Mouse (Mus musculus) right cerebral cortex, postnatal 25 days (tissue): ENCODE measurements around the gene Uba52.

Source experiments
- DNase-seq: peaks from one replicate; pipeline ENCODE4 v3.0.0; 2022

Gene Uba52

GRCm38 (mm10) chr8:70502540-70502939 lies 8.1 kb downstream of the Uba52 start:
- no peak for DNase-seq

- DNase-seq = no peak
Observed at GRCm38 (mm10) chr8:70501820-70502529, 8.6 kb downstream of the Uba52 start.

DNA sequence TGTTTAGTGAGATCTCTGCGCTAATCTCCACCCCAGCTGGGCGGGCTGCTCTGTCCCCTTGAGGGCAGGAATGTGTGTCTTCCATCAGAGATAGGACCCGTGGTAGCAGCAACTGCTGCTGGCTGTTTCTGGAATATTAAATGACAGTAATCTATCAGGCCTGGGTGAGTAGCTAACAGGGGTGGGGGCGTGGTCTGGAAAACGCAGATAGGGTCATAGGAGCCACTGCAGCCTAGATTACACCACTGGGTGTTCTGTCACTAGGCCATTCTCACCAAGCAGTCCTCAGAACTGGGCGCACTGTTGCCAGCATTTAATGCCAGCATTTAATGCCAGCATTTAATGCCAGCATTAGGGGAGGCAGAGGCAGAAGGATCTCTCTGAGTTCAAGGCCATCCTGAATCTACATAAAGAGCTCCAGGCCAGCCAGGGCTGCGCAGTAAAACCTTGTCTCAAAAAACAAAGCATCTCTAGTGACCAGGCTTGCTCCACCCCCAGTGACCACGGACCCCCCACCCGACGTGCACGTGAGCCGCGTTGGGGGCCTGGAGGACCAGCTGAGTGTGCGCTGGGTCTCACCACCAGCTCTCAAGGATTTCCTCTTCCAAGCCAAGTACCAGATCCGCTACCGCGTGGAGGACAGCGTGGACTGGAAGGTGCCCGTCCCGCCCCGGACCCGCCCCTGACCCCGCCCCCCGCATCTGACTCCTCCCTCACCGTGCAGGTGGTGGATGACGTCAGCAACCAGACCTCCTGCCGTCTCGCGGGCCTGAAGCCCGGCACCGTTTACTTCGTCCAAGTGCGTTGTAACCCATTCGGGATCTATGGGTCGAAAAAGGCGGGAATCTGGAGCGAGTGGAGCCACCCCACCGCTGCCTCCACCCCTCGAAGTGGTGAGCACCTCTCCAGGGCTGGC lies 10.0 kb downstream of the Uba52 start:
- no peak for DNase-seq

DNA sequence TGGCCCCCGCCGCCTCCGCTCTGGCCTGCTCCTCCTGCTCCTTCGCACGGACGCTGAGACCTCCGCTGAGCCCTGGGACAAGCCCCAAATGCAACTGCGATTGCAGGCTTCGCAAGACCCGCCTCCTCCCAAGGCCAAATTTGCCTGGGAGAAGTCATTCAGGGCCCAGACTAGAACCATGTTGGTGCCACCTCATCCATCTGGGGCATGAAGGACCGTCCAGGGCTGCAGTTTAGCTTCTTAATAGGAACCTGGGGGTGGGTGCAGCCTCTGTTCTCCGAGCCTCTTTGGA lies 14.9 kb downstream of the Uba52 start:
- DNase-seq = no peak

DNA sequence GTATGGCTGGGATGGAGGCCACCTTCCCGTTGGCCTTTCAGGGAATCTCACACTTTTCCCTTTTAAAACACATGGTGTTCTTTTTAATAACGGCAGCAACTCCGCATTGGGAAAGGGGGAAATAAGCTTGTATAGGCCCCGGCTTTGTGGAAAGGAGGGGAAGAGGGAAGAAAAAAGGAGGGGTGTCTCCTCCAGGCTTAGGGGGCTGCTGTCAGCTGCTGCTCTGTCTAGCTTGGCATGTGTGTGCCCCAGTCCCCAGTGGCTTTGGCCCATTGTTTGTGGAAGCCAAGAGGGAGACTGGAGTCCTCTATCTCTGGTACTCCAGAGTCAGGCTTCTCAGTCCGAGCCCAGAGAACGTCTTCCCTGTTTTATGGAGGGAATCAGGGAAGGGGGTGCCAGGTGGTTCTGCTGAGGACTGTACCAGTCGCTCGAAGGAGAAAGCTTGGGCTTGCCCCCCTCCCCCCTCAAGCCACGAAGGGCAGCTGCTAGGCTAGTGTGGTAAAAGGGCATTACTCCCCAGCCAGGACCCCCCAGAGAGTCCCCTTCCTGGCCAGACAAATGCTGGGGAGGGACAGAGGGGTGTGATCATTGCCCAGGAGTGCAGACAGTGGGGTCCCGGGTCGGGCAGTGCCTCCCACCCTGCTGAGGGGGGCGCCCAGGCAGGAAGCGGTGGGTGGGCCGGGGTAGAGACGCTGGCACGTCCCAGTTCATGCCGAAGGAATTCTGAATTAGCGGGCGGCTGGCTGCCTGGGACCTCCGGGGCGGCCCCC lies 15.4 kb downstream of the Uba52 start:
- no peak for DNase-seq

DNA sequence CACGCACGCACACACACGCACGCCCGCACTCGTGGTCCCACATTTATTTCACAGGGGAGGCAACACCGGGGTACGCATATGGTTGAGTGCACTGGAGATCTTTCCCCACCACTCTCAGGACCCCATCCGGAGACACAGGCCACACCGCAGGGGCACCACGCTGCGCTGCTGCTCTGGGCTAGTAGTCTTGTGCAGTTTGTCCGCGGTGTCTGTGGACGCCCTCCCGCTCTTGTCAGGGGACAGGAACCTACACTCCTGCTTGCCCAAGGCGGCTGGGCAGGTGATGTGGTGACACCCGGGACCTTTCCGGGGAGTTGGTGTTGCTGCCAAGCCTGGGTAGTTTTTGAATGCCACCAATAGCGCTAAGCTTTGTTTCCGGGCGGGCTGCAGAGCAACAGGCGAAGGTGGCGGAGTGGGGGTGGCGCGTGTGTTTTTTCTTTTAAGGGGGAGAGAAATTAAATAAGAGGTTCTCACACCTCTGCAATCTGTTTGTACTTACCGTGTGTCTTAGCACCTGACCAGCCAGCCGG lies 16.1 kb downstream of the Uba52 start:
- no peak for DNase-seq

DNA sequence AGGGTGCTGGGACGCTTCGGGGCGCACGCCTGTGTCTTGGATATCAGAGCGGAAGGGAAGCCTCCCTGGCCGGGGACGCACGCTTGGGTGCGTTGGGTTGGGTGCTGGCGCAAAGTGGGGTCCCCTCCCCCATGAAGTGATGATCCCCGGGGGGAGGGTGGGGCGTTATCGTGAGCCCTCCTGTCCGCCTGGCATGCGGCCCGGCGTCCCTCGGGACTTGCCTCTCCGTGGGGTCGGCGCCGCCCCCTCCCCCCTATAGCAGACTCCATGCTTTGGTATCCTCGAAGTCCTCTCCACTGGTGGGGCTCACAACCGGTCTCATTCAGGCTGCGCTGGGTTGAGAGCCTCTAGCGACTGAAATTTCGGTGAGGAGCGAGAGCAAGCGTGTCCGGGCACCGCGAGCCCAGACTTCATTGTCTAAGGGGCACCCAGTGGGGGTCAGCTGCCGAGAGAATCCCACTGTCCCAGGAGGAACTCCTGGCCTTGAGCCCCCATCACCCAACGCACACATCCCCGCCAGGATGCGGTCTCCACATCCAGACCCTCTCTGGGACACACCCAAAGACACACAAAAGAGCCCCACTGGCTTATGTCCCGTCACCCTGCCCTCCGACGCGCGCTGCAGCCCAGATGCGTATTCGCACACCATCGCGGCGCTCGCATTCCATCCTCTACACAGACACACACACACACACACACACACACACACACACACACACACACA lies 16.7 kb downstream of the Uba52 start:
- no peak for DNase-seq

- DNase-seq = no peak
Observed at GRCm38 (mm10) chr8:70492664-70493640, 17.6 kb downstream of the Uba52 start, which contains the start of gene Crlf1. Gene Crlf1 (plus strand): TSS chr8:70493158.

DNA sequence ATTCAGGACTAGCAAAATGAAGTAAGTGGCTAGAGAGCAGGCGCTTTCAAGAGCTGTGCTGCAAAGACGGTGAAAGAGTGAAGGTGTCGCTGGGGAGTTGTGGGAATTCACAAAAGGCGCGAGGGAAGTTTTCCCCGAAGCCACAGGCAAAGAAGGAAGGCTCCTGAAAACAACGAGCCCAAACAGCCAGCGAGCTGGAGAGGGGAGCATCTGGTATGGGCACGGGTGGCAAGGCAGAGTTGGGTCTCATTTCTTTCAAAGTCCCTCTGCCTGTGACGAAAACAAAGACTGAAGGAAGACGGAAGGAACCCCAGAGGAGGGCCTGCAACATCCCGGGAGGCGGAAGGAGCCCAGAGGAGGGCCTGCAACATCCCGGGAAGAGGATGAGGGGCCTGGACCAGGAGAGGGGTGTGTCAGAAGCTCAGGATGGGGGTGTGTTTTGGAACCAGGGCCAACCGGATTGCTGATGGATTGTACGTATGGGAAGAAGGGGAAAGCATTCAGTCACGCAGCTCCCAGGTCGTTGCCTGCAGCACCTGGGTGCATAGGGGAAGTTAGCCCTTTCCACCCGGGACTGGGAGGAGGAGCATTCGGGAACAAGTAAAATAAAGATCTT lies 19.6 kb downstream of the Uba52 start:
- no peak for DNase-seq

- no peak for DNase-seq
Observed at GRCm38 (mm10) chr8:70490061-70490879, 20.3 kb downstream of the Uba52 start.

DNA sequence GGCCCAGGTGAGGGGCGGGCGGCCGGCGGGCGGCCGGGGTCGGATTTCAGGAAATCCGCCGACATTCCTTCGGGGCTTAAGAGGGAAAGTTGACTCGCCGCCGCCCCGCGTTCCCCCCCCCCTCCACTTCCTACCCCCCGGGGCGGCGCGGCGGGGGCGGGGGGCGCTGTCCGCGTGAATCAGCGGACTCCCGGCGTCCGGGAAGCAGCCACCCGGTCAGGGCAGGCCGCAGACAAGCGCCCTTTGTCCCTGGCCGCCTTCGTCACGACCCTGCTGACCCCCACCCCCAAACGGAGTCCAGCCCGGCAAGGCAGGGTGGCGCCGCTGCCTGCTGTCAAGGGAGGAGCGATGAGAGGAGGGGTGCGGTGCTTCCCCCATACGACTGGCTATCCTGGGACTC lies 21.0 kb downstream of the Uba52 start:
- DNase-seq = no peak

GRCm38 (mm10) chr8:70488931-70489470 lies 21.6 kb downstream of the Uba52 start:
- no peak for DNase-seq

- no peak for DNase-seq
Observed at GRCm38 (mm10) chr8:70487993-70488796, 22.4 kb downstream of the Uba52 start.

GRCm38 (mm10) chr8:70486941-70487520 lies 23.6 kb downstream of the Uba52 start, which contains the start of gene Tmem59l:
Gene Tmem59l (minus strand): TSS chr8:70487358.
- DNase-seq = peak; percentile 72

- DNase-seq = no peak
Observed at GRCm38 (mm10) chr8:70486191-70486681, 24.4 kb downstream of the Uba52 start.

DNA sequence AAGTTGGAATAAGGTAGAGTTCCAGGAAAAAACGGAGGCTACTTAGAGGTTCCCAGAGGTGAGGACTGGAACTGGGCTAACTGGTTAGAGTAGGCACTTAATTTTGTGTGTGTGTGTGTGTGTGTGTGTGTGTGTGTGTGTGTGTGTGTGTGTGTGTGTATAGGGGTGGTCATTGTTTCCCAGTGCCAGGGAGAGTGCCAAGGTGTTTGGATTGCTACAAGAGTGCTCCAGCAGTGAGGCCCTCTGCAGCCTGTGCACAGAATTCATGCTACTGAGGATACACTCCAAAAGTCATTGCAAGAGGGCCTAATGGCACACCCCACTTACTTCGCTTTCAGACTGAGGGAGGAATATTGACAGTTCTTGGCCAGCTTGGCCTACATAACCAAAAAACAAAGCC lies 27.7 kb downstream of the Uba52 start:
- no peak for DNase-seq

GRCm38 (mm10) chr8:70481908-70482307 lies 28.7 kb downstream of the Uba52 start:
- no peak for DNase-seq
